Mouse (Mus musculus) ovary, adult 10 weeks (tissue): Measurements from ENCODE around the gene Cp. TPM values are rescaled to one million over a fixed set of nuclear protein-coding genes. Genes with fewer than 3 reads are reported as not detected.

Source experiments
- polyA plus RNA-seq: library from polyadenylated mRNA; stranded (reverse); fragments of 350-450 nt; fragmentation: Illumina TruSeq; extraction: RNeasy Lipid Tissue Mini Kit (QIAGEN cat#74804); gene quantifications from one replicate; pipeline ENCODE4 v1.2.3, GENCODE M21; 2014

The Cp gene
- 81.8 TPM for polyA plus RNA-seq

GRCm38 (mm10) chr3:19956885-19957284, at the start of gene Cp:
Gene Cp (plus strand): TSS chr3:19957054.

GRCm38 (mm10) chr3:20034719-20035404, 78.0 kb downstream of the Cp start, which contains the start of gene Hps3:
Gene Hps3 (minus strand): TSS chr3:20035315.

DNA sequence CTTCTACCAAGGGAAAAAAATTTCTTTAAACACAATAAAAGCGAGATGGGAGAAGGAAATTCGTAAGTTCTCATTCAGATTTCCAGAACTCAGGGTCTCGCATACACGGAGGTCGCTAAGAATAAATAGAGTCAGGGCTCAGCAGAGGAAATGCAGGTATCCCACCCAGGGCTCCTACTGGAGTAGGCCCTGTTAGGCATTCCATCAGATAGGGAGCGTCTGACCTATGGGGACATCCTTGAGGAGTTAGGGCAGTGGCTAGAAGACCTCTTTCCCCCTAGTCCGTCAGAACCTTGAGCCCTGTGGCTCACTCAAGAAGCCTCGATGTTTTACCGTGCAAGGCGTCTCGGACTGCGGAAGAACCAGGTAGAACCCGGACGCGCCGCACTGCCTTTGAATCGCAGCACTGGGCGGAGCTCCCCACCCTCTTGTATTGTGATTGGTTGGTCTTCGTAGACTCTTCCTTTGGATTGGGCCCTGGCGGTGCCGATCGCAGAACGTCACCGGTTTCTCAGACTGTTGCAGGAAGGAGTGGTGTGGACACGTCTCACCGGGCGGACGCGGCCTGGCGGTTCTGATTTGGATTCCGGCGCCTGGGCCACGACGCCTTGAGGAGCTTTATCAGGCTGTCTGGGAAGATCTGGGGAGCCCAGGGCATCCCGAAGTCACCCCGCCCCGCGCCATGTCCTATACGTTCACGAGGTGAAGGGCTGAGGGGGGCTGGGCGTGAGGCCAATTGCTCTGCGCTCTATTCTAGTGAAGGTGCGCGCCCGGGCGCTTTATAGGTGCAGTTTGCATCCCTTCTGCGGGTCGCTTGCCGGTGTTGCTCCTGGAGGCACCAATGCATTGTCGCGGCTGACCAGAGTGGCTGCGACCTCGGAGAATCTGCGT, 100.7 kb downstream of the Cp start, which contains the start of gene Hltf:
TSS of gene Hltf (plus strand) at position 506 of the 891 bp plus-strand sequence.

Other genes starting within 250 kb of the Cp start
- gene Hps3, start 78.3 kb downstream of the Cp start, polyA plus RNA-seq = 22.6 TPM
- 82.6 TPM for gene Hltf, start 100.8 kb downstream of the Cp start, polyA plus RNA-seq
- gene Gyg, start 198.3 kb downstream of the Cp start, polyA plus RNA-seq = 166 TPM